Mouse (Mus musculus) neutrophil, adult 59 days (primary cell): ENCODE data around the gene Esp3. TPM values are rescaled to one million over a fixed set of nuclear protein-coding genes. Genes with fewer than 3 reads are reported as not detected.

ENCODE experiments used
- total RNA-seq, 2 experiments: library from RNA; stranded (reverse); gene quantifications; 1 replicate in 1 of 2; 2 replicates in 1 of 2; pipeline ENCODE4 v1.2.4; 2023

Esp3 gene
- not detected for total RNA-seq

DNA sequence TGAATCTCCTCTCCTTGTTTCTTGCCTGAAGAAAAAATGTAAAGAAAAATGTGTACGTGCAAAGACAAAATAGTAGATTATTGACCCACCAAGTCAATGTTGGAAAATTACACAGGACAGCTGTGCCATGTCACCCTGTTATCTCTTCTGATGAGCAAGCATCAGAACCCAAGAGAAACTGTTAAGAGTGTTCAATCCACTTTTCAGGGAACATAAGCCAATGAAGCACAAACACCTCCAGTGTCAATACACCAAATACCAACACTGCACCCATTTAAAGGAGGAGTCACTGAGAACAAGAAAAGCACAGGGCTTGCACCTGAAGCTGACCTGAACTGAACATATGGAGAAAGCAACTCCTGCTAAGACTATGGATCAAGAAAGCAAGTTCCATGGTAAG is at the start of gene Esp3:
Gene Esp3 (plus strand): TSS at position 301 of the 400 bp plus-strand sequence.

DNA sequence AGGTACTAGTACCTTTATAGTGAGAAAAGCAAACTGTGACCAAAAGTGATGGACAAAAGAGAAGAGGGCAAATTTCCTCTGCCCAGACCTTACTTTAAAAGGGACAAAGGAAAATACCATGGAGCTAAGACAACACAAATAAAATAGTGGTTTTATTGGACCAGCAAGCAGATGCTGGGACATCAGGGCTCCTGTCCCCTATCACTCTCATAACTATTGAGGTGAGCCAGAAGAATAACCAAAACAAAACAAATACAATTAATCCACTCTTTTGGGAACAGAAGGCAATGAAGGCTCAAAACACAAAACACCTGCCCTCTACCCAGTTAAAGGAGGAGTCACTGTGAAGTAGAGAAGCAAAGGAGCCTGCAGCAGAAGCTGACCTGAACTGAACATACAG is 33.6 kb upstream of the Esp3 start, which contains the start of gene Esp4:
Gene Esp4 (plus strand): TSS at position 301 of the 400 bp plus-strand sequence.

Other genes starting within 250 kb of the Esp3 start
- not detected for gene Esp8, start 112.1 kb upstream of the Esp3 start, total RNA-seq
- gene Esp6, start 70.6 kb upstream of the Esp3 start, total RNA-seq: not detected
- gene Esp4, start 33.5 kb upstream of the Esp3 start, total RNA-seq: not detected
- not detected for gene Esp1, start 95.0 kb downstream of the Esp3 start, total RNA-seq
- not detected for gene Crisp2, start 174.9 kb downstream of the Esp3 start, total RNA-seq
- gene Rhag, start 179.1 kb downstream of the Esp3 start, total RNA-seq: 10 to 100 TPM in 1 of 2 experiments, 1 to 10 TPM in 1; 3.0 to 14.5 TPM
- under 1 TPM in 1 of 2 experiments, not detected in 1; 0.33 TPM for gene 9130008F23Rik, start 248.5 kb downstream of the Esp3 start, total RNA-seq